Mouse (Mus musculus): ENCODE measurements around the gene Ccdc88c. TPM values are rescaled to one million over a fixed set of nuclear protein-coding genes. Genes with fewer than 3 reads are reported as not detected.

Gene Ccdc88c
- polyA plus RNA-seq, 1 experiment from 2014 or later: 6.7 TPM

- Histone ChIP-seq H3K9me3 (replicated peaks) (no peaks in the 10 kb centered on the region), H3K27ac (replicated peaks) (no peak overlapping the region), H3K4me3 (replicated peaks) (peak overlapping the region; percentile 66; the same call in 1 of the 2 replicates), H3K9ac (no peak overlapping the region), H3K36me3 (no peaks in the 10 kb centered on the region), H3K27me3 (peaks cover 26% of the 10 kb centered on the region), H3K4me1 (peaks cover 30% of the 10 kb centered on the region), H3K4me2 (replicated peaks) (peak overlapping the region; percentile 98)
- ATAC-seq (ENCODE audit: insufficient number of reproducible peaks, low FRiP score, low TSS enrichment, low read depth): no peak
- whole genome bisulfite sequencing: 43% methylated on average over 7 of the region's 7 CpGs
Measured at GRCm38 (mm10) chr12:101026518-101026917, 2.3 kb downstream of the Ccdc88c start.

- no peak for ATAC-seq (ENCODE audit: insufficient number of reproducible peaks, low FRiP score, low TSS enrichment, low read depth)
- no peaks in the 10 kb centered on the region for H3K9me3 ChIP-seq (replicated peaks)
- no peak overlapping the region for H3K4me3 ChIP-seq (replicated peaks)
- H3K36me3 ChIP-seq: no peaks in the 10 kb centered on the region
- H3K27me3 ChIP-seq: peaks cover 26% of the 10 kb centered on the region
- H3K4me2 ChIP-seq (replicated peaks): no peak overlapping the region
- peaks cover 30% of the 10 kb centered on the region for H3K4me1 ChIP-seq
- 85% methylated on average over 4 of the region's 4 CpGs for WGBS
- no peak overlapping the region for H3K27ac ChIP-seq (replicated peaks)
- no peak overlapping the region for H3K9ac ChIP-seq
Measured at GRCm38 (mm10) chr12:101026025-101026424, 2.8 kb downstream of the Ccdc88c start.

GRCm38 (mm10) chr12:101025379-101025778 is 3.5 kb downstream of the Ccdc88c start:
- Histone ChIP-seq H3K4me2 (replicated peaks) (no peak overlapping the region; the same call in 1 of the 2 replicates), H3K4me1 (peaks cover 30% of the 10 kb centered on the region), H3K9ac (no peak overlapping the region), H3K36me3 (no peaks in the 10 kb centered on the region), H3K27me3 (peaks cover 26% of the 10 kb centered on the region), H3K27ac (replicated peaks) (no peak overlapping the region), H3K9me3 (replicated peaks) (no peaks in the 10 kb centered on the region), H3K4me3 (replicated peaks) (no peak overlapping the region)
- ATAC-seq (ENCODE audit: insufficient number of reproducible peaks, low FRiP score, low TSS enrichment, low read depth): peak; percentile 34; the same call in 1 of the 2 replicates
- WGBS: 52% methylated on average over 7 of the region's 7 CpGs

DNA sequence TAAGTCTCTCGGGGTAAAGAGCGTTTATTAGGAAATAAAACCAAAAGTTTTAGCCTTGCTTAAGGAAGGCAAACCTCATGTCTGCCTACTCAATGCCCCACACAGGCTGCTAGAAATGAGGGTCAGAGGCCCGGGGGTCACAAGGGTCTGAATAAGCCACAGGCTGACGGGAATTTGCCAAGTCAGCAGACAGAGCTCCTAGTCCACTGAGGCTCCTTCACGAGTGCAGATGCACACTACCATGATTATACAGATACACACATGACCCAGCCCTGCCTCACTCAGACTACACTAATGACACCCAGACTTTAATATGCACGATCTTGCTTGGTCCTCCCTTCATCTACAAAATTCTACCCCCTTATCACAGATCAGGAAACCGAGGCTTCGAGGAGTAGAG is 4.0 kb downstream of the Ccdc88c start:
- H3K4me1 ChIP-seq: peaks cover 30% of the 10 kb centered on the region
- no peak overlapping the region for H3K27ac ChIP-seq (replicated peaks)
- H3K36me3 ChIP-seq: no peaks in the 10 kb centered on the region
- H3K9ac ChIP-seq: no peak overlapping the region
- H3K4me3 ChIP-seq (replicated peaks): no peak overlapping the region
- peaks cover 26% of the 10 kb centered on the region for H3K27me3 ChIP-seq
- WGBS: 55% methylated on average over 8 of the region's 8 CpGs
- no peaks in the 10 kb centered on the region for H3K9me3 ChIP-seq (replicated peaks)
- no peak for ATAC-seq (ENCODE audit: insufficient number of reproducible peaks, low FRiP score, low TSS enrichment, low read depth)
- no peak overlapping the region; the same call in 1 of the 2 replicates for H3K4me2 ChIP-seq (replicated peaks)

GRCm38 (mm10) chr12:101023143-101023542 is 5.7 kb downstream of the Ccdc88c start:
- no peak for ATAC-seq (ENCODE audit: insufficient number of reproducible peaks, low FRiP score, low TSS enrichment, low read depth)
- Histone ChIP-seq H3K27me3 (peaks cover 19% of the 10 kb centered on the region), H3K36me3 (no peaks in the 10 kb centered on the region), H3K4me1 (peaks cover 20% of the 10 kb centered on the region), H3K9ac (no peak overlapping the region), H3K27ac (replicated peaks) (no peak overlapping the region), H3K9me3 (replicated peaks) (no peaks in the 10 kb centered on the region), H3K4me2 (replicated peaks) (no peak overlapping the region), H3K4me3 (replicated peaks) (no peak overlapping the region)
- 83% methylated on average over 11 of the region's 11 CpGs for WGBS

DNA sequence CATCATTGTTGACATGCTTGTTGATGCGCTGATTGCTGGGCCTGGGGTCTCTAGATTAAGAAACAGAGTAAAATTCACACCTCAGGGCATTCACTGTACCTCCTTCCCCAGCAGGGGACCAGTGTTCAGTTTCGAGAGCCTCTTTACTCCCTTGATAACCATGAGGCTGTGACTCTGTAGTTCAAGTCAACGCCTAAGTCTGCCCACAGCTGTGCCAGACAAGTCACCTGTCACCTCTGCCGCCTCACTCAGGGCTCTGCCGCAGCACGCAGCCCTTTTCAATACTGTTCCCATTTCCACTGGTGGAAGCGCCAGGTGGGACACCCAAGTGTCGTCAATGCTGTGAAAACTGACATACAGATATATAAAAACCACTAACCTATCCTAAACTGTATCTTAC is 6.5 kb downstream of the Ccdc88c start:
- WGBS: 89% methylated on average over 8 of the region's 8 CpGs
- Histone ChIP-seq H3K4me1 (peaks cover 20% of the 10 kb centered on the region), H3K4me2 (replicated peaks) (no peak overlapping the region), H3K9me3 (replicated peaks) (no peaks in the 10 kb centered on the region), H3K9ac (no peak overlapping the region), H3K27ac (replicated peaks) (no peak overlapping the region), H3K36me3 (no peaks in the 10 kb centered on the region), H3K27me3 (peaks cover 19% of the 10 kb centered on the region), H3K4me3 (replicated peaks) (no peak overlapping the region)
- ATAC-seq (ENCODE audit: insufficient number of reproducible peaks, low FRiP score, low TSS enrichment, low read depth): no peak

DNA sequence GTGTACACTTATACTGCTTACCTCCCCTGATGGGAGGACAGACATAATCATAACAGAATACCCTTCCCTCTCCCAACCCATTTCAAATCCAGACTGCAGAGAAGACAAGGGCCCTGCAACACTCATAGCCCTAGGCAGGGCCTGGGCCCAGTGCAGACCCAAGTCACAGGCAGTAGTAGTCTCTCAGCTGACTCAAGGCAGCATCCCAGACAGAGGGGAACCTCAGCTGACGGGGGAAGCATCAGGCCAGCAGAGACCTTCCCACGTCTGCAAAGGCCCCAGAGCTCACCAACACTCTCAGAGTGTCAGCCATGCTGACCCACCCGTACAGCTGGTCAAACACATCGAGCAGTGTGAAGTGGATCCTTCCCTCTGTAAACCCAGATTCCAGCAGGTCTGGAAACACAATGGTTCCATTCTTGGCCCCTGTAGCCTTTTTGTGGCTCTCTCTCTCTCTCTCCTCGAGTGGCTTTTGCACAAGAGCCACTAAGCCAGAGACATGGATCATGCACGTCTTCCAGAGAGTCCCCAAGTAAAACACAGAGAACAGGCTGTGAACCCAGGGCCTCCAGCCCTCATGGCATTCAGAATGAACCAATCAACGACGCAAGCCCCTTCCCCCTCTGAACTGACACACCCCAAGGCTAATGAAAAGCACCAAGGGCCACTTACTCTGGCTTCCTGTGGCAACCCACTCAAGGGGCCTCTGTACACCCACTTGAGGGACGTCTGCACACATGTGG is 7.2 kb downstream of the Ccdc88c start:
- Histone ChIP-seq H3K27me3 (peaks cover 14% of the 10 kb centered on the region), H3K4me2 (replicated peaks) (no peak overlapping the region), H3K27ac (replicated peaks) (no peak overlapping the region), H3K9me3 (replicated peaks) (no peaks in the 10 kb centered on the region), H3K36me3 (no peaks in the 10 kb centered on the region), H3K4me3 (replicated peaks) (no peak overlapping the region), H3K9ac (no peak overlapping the region), H3K4me1 (peaks cover 20% of the 10 kb centered on the region)
- ATAC-seq (ENCODE audit: insufficient number of reproducible peaks, low FRiP score, low TSS enrichment, low read depth): no peak
- 58% methylated on average over 9 of the region's 9 CpGs for WGBS

DNA sequence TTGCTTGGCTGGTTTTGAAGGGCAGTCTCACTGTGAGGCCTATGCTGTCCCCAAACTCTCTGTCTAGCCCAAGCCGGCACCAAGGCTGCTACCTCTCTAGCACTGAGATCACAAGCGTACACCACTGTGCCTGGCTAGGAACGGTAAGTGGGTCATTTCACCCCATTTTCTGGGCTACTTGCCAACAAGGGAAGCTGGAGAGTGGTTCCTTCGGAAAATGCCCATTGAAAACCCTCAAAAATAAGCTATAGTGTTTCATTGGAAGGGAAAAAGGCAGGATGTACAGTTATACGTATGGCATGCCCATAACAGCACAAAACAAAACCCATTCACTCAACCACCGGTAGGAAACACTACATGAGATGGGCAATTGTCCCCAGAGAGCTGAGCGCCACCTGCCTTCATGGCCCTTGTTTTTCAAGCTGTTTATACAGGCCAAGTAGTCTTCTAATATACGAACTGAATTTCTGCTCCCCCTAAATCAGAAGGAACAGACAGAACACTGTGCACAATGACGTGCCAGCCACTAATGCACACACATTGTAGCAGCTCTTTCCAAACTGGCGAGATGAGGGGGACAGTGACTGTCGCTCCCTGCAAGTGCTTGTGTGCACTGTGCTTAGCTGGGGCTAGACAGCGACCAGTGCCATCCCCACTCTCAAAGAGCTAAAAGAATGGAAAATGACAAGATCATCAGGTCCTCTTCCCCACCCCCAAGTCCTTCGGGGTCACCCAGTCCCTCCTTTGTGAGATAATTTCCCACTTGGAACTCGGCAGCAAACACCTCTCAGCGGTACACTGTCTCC is 8.4 kb downstream of the Ccdc88c start:
- whole genome bisulfite sequencing: 80% methylated on average over 15 of the region's 15 CpGs
- Histone ChIP-seq H3K27me3 (peaks cover 2% of the 10 kb centered on the region; the same call in 1 of the 2 replicates), H3K9ac (no peak overlapping the region), H3K4me2 (replicated peaks) (no peak overlapping the region), H3K9me3 (replicated peaks) (no peaks in the 10 kb centered on the region), H3K27ac (replicated peaks) (0 out of 2 replicates have a peak overlapping the region, but pooled peaks have one; percentile 34), H3K4me3 (replicated peaks) (no peak overlapping the region), H3K4me1 (peaks cover 28% of the 10 kb centered on the region), H3K36me3 (no peaks in the 10 kb centered on the region)
- peak; percentile 24; the same call in 1 of the 2 replicates for ATAC-seq (ENCODE audit: insufficient number of reproducible peaks, low FRiP score, low TSS enrichment, low read depth)

GRCm38 (mm10) chr12:101019443-101019842 is 9.4 kb downstream of the Ccdc88c start:
- Histone ChIP-seq H3K9ac (no peak overlapping the region), H3K36me3 (no peaks in the 10 kb centered on the region), H3K9me3 (replicated peaks) (no peaks in the 10 kb centered on the region), H3K27ac (replicated peaks) (no peak overlapping the region), H3K4me2 (replicated peaks) (no peak overlapping the region), H3K4me3 (replicated peaks) (no peak overlapping the region), H3K27me3 (no peaks in the 10 kb centered on the region), H3K4me1 (peaks cover 36% of the 10 kb centered on the region)
- 80% methylated on average over 7 of the region's 7 CpGs for WGBS
- no peak for ATAC-seq (ENCODE audit: insufficient number of reproducible peaks, low FRiP score, low TSS enrichment, low read depth)

DNA sequence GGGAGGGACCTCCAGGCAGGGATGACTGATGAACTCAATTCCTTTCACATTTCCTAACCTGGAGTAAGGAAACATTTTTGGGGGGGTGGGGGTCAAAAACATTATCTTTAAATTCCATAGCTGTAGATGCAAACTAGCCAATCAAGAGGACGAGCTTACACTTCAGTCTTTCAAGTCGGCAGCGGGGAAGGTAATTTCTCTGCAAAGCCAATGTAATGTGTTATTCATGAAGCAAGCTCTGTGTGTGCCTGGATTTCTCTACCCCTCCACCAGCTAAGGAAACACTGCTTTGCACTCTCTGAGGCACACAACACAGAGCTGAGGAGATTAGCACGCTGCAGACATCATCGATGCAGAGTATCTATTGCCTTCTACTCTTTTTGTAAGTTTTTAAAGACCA is 9.8 kb downstream of the Ccdc88c start:
- peaks cover 39% of the 10 kb centered on the region for H3K4me1 ChIP-seq
- H3K9ac ChIP-seq: no peak overlapping the region
- H3K27me3 ChIP-seq: no peaks in the 10 kb centered on the region
- ATAC-seq (ENCODE audit: insufficient number of reproducible peaks, low FRiP score, low TSS enrichment, low read depth): no peak
- no peaks in the 10 kb centered on the region for H3K9me3 ChIP-seq (replicated peaks)
- H3K27ac ChIP-seq (replicated peaks): no peak overlapping the region
- no peak overlapping the region for H3K4me3 ChIP-seq (replicated peaks)
- no peak overlapping the region for H3K4me2 ChIP-seq (replicated peaks)
- 63% methylated on average over 5 of the region's 5 CpGs for WGBS
- no peaks in the 10 kb centered on the region for H3K36me3 ChIP-seq

- peaks cover 44% of the 10 kb centered on the region for H3K4me1 ChIP-seq
- H3K4me2 ChIP-seq (replicated peaks): peak overlapping the region; percentile 24
- WGBS: 8% methylated on average over 6 of the region's 6 CpGs
Measured at GRCm38 (mm10) chr12:101017971-101018371, 10.9 kb downstream of the Ccdc88c start.

More at GRCm38 (mm10) chr12:101017971-101018371, 10.9 kb downstream of the Ccdc88c start:
- no peak; the same call in 1 of the 2 replicates for ATAC-seq (ENCODE audit: insufficient number of reproducible peaks, low FRiP score, low TSS enrichment, low read depth)
- Histone ChIP-seq H3K9ac (no peak overlapping the region), H3K27me3 (no peaks in the 10 kb centered on the region), H3K36me3 (no peaks in the 10 kb centered on the region), H3K9me3 (replicated peaks) (no peaks in the 10 kb centered on the region), H3K27ac (replicated peaks) (peak overlapping the region; percentile 34; the same call in 1 of the 2 replicates), H3K4me3 (replicated peaks) (no peak overlapping the region)
